ENCODE assay signal across 9 mouse cellular contexts in genomic region chr19:45097868-45098267, GRCm38 (mm10). TPM values are rescaled to one million over a fixed set of nuclear protein-coding genes. Genes with fewer than 3 reads are reported as not detected.
DNase-seq lines count a peak whose midpoint lies in the region; ATAC-seq and TF ChIP-seq lines count a peak whose summit lies in the region.
"Had no signal": no experiment of that assay in that cellular context is flagged by ENCODE, and none has a peak within 500 bp of the region (broad histone marks: within the 10 kb centered on the region; RNA-seq: fewer than 3 reads in every experiment).

No protein-coding gene starts in this region.

- H3K27me3 ChIP-seq in forebrain, embryonic 11.5 days (ENCODE audit: control insufficient read depth, insufficient read depth, low read length): no peaks in the 10 kb centered on the region
- H3K27me3 ChIP-seq in forebrain, embryonic 13.5 days: peaks cover 9% of the 10 kb centered on the region
- H3K27me3 ChIP-seq in thymus, adult 2 months (ENCODE audit: control insufficient read depth, insufficient read depth, low read length): no peaks in the 10 kb centered on the region

- no peaks in the 10 kb centered on the region for H3K4me1 ChIP-seq in forebrain, embryonic 11.5 days (replicated peaks; ENCODE audit: control insufficient read depth, insufficient read depth, low read length)
- no peaks in the 10 kb centered on the region for H3K4me1 ChIP-seq in forebrain, embryonic 13.5 days
- H3K4me1 ChIP-seq in thymus, adult 2 months (replicated peaks; ENCODE audit: control insufficient read depth, insufficient read depth, low read length): no peaks in the 10 kb centered on the region
- H3K4me1 ChIP-seq: midbrain, embryonic 12.5 days had no signal

- 29% methylated on average over 11 of the region's 11 CpGs for WGBS in forebrain, embryonic 11.5 days
- WGBS in forebrain, embryonic 13.5 days: 29% methylated on average over 11 of the region's 11 CpGs
- WGBS in thymus, adult 2 months: 17% methylated on average over 11 of the region's 11 CpGs

- H3K4me3 ChIP-seq in forebrain, embryonic 11.5 days (ENCODE audit: low read depth, low read length): no peak overlapping the region
- H3K4me3 ChIP-seq in forebrain, embryonic 13.5 days: no peak overlapping the region
- no peak overlapping the region for H3K4me3 ChIP-seq in thymus, adult 2 months (ENCODE audit: control insufficient read depth, insufficient read depth, low read length)
- H3K4me3 ChIP-seq: midbrain, embryonic 12.5 days had no signal

- TF ChIP-seq POLR2A in thymus, adult 2 months (IDR thresholded peaks at IDR 0.05; ENCODE audit: control insufficient read depth, extremely low read depth, insufficient read depth, low read length, poor library complexity): no peak

- no peak overlapping the region for H3K27ac ChIP-seq in forebrain, embryonic 11.5 days (ENCODE audit: low read depth, low read length)
- no peak overlapping the region for H3K27ac ChIP-seq in forebrain, embryonic 13.5 days
- no peak overlapping the region for H3K27ac ChIP-seq in thymus, adult 2 months (ENCODE audit: control insufficient read depth, insufficient read depth, low read length)
- H3K27ac ChIP-seq: midbrain, embryonic 12.5 days had no signal

- no peaks in the 10 kb centered on the region for H3K36me3 ChIP-seq in forebrain, embryonic 11.5 days (ENCODE audit: control insufficient read depth, insufficient read depth, low read length)
- no peaks in the 10 kb centered on the region for H3K36me3 ChIP-seq in forebrain, embryonic 13.5 days (ENCODE audit: poor library complexity, severe bottlenecking)
- no peaks in the 10 kb centered on the region for H3K36me3 ChIP-seq in thymus, adult 2 months (ENCODE audit: control insufficient read depth, insufficient read depth, low read length)
- H3K36me3 ChIP-seq: midbrain, embryonic 12.5 days had no signal

- no peaks in the 10 kb centered on the region for H3K9me3 ChIP-seq in forebrain, embryonic 11.5 days (ENCODE audit: control insufficient read depth, low read length)
- H3K9me3 ChIP-seq in forebrain, embryonic 13.5 days (replicated peaks): no peaks in the 10 kb centered on the region
- H3K9me3 ChIP-seq: midbrain, embryonic 12.5 days had no signal

- no peak for TF ChIP-seq CTCF in thymus, adult 2 months (IDR thresholded peaks at IDR 0.05; ENCODE audit: borderline replicate concordance, control insufficient read depth, extremely low read depth, insufficient read depth, low read length, poor library complexity)

- no peak overlapping the region for H3K4me2 ChIP-seq in forebrain, embryonic 11.5 days (ENCODE audit: low read depth, low read length, severe bottlenecking)
- no peak overlapping the region for H3K4me2 ChIP-seq in forebrain, embryonic 13.5 days
- H3K4me2 ChIP-seq: midbrain, embryonic 12.5 days had no signal

- DNase-seq in forebrain, embryonic 11.5 days (ENCODE audit: low spot score): peak; percentile 73
- peak; percentile 49 for DNase-seq in thymus, adult 2 months
- no peak for DNase-seq in thymus, adult 18-20 months
- DNase-seq in kidney, postnatal 4 days: peak; percentile 87 to 88
- DNase-seq in T-cell, adult 2 months (ENCODE audit: low spot score): no peak
- DNase-seq in right cerebral cortex, postnatal 10 days (ENCODE audit: low spot score in 2 of 2): no peak
- DNase-seq in left cerebral cortex, adult 11 months (ENCODE audit: low spot score): no peak

- H3K9ac ChIP-seq in forebrain, embryonic 11.5 days (ENCODE audit: low read length): no peak overlapping the region
- H3K9ac ChIP-seq in forebrain, embryonic 13.5 days: no peak overlapping the region
- H3K9ac ChIP-seq: midbrain, embryonic 12.5 days had no signal

- no peak for ATAC-seq in forebrain, embryonic 11.5 days (replicated peaks; ENCODE audit: low FRiP score)
- ATAC-seq in forebrain, embryonic 13.5 days: no peak

RNA-seq across cellular contexts. Expression of gene Kazald1, which starts 22.8 kb away (rescaled TPM):
- polyA plus RNA-seq in forebrain, embryonic 11.5 days (2014; fragmentation: Nextera tagmentation; extraction: Ambion mirVana): 0.20 and 0.31 TPM in 2 replicates
- polyA plus RNA-seq in forebrain, embryonic 13.5 days (2015; fragmentation: Nextera tagmentation; extraction: Ambion mirVana): 0.46 and 0.76 TPM in 2 replicates
- 4.6 and 7.9 TPM in 2 replicates for polyA plus RNA-seq in thymus, adult 2 months (2012; rRNA removed)

RNA-seq across cellular contexts. Expression of gene Sfxn3, which starts 50.6 kb away (rescaled TPM):
- polyA plus RNA-seq in forebrain, embryonic 11.5 days (2014; fragmentation: Nextera tagmentation; extraction: Ambion mirVana): 15.4 and 18.7 TPM in 2 replicates
- 38.8 and 42.2 TPM in 2 replicates for polyA plus RNA-seq in forebrain, embryonic 13.5 days (2015; fragmentation: Nextera tagmentation; extraction: Ambion mirVana)
- 46.9 and 61.1 TPM in 2 replicates for polyA plus RNA-seq in thymus, adult 2 months (2012; rRNA removed)

RNA-seq across cellular contexts. Expression of gene Pdzd7, which starts 52.4 kb away (rescaled TPM):
- polyA plus RNA-seq in forebrain, embryonic 11.5 days (2014; fragmentation: Nextera tagmentation; extraction: Ambion mirVana): 0.61 and 0.63 TPM in 2 replicates
- 0.92 and 1.5 TPM in 2 replicates for polyA plus RNA-seq in forebrain, embryonic 13.5 days (2015; fragmentation: Nextera tagmentation; extraction: Ambion mirVana)
- polyA plus RNA-seq in thymus, adult 2 months (2012; rRNA removed): 0.33 and 0.47 TPM in 2 replicates

RNA-seq across cellular contexts. Expression of gene Tlx1, which starts 52.6 kb away (rescaled TPM):
- not detected in 2 replicates for polyA plus RNA-seq in forebrain, embryonic 11.5 days (2014; fragmentation: Nextera tagmentation; extraction: Ambion mirVana)
- 0.14 TPM in 1 of 2 replicates, not detected in the other for polyA plus RNA-seq in forebrain, embryonic 13.5 days (2015; fragmentation: Nextera tagmentation; extraction: Ambion mirVana)
- polyA plus RNA-seq in thymus, adult 2 months (2012; rRNA removed): 0.19 and 0.29 TPM in 2 replicates

Comparison
In these comparisons a context has a peak if more than half of its experiments do, and no peak if none do; other contexts are left out.
1. DNase-seq: peak in forebrain, embryonic 11.5 days (single experiment), thymus, adult 2 months (single experiment) and kidney, postnatal 4 days (2 of 2); none in thymus, adult 18-20 months (0 of 2), T-cell, adult 2 months (single experiment), right cerebral cortex, postnatal 10 days (0 of 2) and left cerebral cortex, adult 11 months (single experiment).